Mouse (Mus musculus): ENCODE results near the gene Egfl7.

DNA sequence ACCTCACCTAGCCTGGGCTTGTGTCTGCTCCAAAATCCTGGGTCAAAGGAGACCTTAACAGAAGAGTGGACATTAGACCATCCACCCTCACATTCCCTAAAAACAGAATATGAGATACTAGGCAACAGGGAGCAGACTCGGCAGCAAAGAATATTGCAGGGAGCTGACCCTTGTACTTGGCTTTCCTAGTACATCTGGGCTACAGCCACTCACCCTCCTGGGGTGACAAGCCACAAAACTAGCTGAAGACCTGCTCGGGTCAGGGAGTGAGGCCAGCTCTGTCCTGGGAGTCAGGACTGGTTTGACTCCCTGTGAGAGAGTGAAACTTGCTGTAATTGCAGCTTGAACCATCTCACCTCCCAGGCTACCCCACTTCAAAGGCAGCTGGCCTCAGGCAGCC, 40.3 kb upstream of the Egfl7 start:
- TF ChIP-seq POLR2A (IDR thresholded peaks at IDR 0.05; ENCODE audit: low read depth, low read length) = no peak
- TF ChIP-seq CTCF (IDR thresholded peaks at IDR 0.05; ENCODE audit: borderline replicate concordance, insufficient read depth, low read length) = no peak
